Mouse (Mus musculus) C2C12 (cell line): ENCODE results near the gene Olfr427. TPM values are rescaled to one million over a fixed set of nuclear protein-coding genes. Genes with fewer than 3 reads are reported as not detected.

ENCODE experiments used
- H3K27me3 ChIP-seq: one replicate; pipeline ENCODE4 v1.6.1; 2011; ENCODE audit not compliant: control insufficient read depth, insufficient read depth, insufficient read length
- H3K36me3 ChIP-seq: one replicate; pipeline ENCODE4 v1.6.1; 2011; ENCODE audit not compliant: control insufficient read depth, insufficient read depth
- H3K4me3 ChIP-seq: one replicate; pipeline ENCODE4 v1.5.1; 2011; ENCODE audit warnings: mild to moderate bottlenecking, control low read depth; ENCODE audit not compliant: poor library complexity, insufficient read depth, severe bottlenecking
- H3K79me2 ChIP-seq: one replicate; pipeline ENCODE4 v1.6.1; 2011; ENCODE audit not compliant: control insufficient read depth, insufficient read depth
- H3K79me3 ChIP-seq: one replicate; pipeline ENCODE4 v1.6.1; 2011; ENCODE audit warnings: low read depth, control low read depth
- H3ac ChIP-seq: one replicate; pipeline ENCODE3; 2011; ENCODE audit warnings: low read depth; ENCODE audit not compliant: control insufficient read depth, insufficient read length
- CEBPB ChIP-seq: IDR thresholded peaks from one replicate; pipeline ENCODE4 v1.6.1; 2011; ENCODE audit warnings: low read depth, mild to moderate bottlenecking, control low read depth, moderate library complexity
- CTCF ChIP-seq: IDR thresholded peaks from one replicate; pipeline ENCODE4 v1.5.1; 2011; ENCODE audit not compliant: control insufficient read depth, insufficient read depth, insufficient read length
- FOSL1 ChIP-seq: IDR thresholded peaks from one replicate; pipeline ENCODE4 v1.8.0; 2011; ENCODE audit warnings: mild to moderate bottlenecking, low read length; ENCODE audit not compliant: poor library complexity, insufficient read depth, severe bottlenecking
- MAX ChIP-seq: IDR thresholded peaks from one replicate; pipeline ENCODE4 v1.6.1; 2011; ENCODE audit warnings: mild to moderate bottlenecking, control low read depth
- MYOD1 ChIP-seq: IDR thresholded peaks from one replicate; pipeline ENCODE4 v1.6.1; 2011; ENCODE audit warnings: low read depth; ENCODE audit not compliant: control insufficient read depth, insufficient read length
- MYOG ChIP-seq: IDR thresholded peaks from one replicate; pipeline ENCODE4 v1.6.1; 2011; ENCODE audit not compliant: control insufficient read depth, insufficient read length; ENCODE audit errors: extremely low read depth
- USF1 ChIP-seq: IDR thresholded peaks from one replicate; pipeline ENCODE4 v1.6.1; 2011; ENCODE audit warnings: low read depth, mild to moderate bottlenecking, control low read depth, moderate library complexity
- polyA plus RNA-seq: library from polyadenylated mRNA; unstranded; fragments of >200 nt; fragmentation: generic; extraction: Trizol; gene quantifications from one replicate; pipeline ENCODE4 v1.2.1, GENCODE M21; 2012; ENCODE audit warnings: missing spikeins

Gene Olfr427
- polyA plus RNA-seq, 1 experiment: not detected

DNA sequence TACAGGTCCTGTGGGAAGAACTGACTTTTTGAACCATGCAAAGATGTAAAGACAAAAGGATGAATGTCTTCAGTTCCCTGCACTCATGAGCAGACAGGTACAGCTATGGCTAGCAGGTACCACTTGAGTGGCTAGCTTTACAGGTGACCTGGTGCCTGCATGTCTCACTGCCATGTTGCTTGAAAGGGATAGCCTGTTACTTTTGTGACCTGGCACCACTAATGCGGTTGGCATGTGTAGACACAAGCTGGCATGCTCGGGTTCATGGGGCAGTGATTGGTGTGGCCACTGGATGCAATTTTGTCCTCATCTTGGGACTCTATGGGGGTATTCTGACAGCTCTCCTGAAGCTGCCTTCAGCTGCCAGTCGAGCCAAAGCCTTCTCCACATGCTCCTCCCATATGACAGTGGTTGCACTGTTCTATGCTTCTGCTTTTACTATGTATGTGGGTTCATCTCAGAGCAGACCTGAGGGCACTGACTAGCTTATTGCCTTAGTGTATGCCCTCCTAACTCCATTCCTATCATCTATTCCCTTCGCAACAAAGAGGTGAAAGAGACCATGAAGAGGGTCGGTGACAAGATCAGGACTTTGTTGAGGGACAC, 44.7 kb upstream of the Olfr427 start:
- TF ChIP-seq MYOG (no peak), CTCF (no peak), MAX (no peak), USF1 (no peak), CEBPB (no peak), MYOD1 (no peak), FOSL1 (no peak)
- H3K79me2 ChIP-seq: no peaks in the 10 kb centered on the region
- no peak overlapping the region for H3K4me3 ChIP-seq
- no peaks in the 10 kb centered on the region for H3K27me3 ChIP-seq
- no peak overlapping the region for H3ac ChIP-seq
- no peaks in the 10 kb centered on the region for H3K79me3 ChIP-seq
- H3K36me3 ChIP-seq: no peaks in the 10 kb centered on the region

- Histone ChIP-seq H3K79me3 (no peaks in the 10 kb centered on the region), H3K27me3 (no peaks in the 10 kb centered on the region), H3ac (no peak overlapping the region), H3K36me3 (no peaks in the 10 kb centered on the region), H3K4me3 (no peak overlapping the region), H3K79me2 (no peaks in the 10 kb centered on the region)
- no peak for TF ChIP-seq MYOD1
- no peak for TF ChIP-seq USF1
Measured at GRCm38 (mm10) chr1:174052981-174053380, 43.7 kb upstream of the Olfr427 start.

DNA sequence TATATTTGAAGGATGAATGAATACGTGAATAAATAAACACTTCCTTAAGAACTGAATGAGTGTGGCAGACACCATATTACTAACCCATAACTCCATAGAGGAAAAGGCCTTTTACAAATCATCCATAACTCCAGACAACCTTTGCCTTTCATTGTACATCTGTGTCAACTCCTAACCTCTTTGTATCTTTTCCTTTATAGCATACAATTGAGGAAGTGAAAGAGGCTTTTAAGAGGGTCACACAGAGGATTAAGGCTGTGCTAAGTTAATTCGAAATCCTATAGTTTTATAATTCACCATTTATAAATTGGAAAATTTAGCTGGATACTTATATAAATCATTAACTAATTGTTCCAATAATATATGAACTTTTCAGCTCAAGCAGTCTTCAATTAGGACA, 41.4 kb upstream of the Olfr427 start:
- Histone ChIP-seq H3ac (no peak overlapping the region), H3K4me3 (no peak overlapping the region), H3K79me2 (no peaks in the 10 kb centered on the region), H3K36me3 (no peaks in the 10 kb centered on the region), H3K27me3 (no peaks in the 10 kb centered on the region), H3K79me3 (no peaks in the 10 kb centered on the region)
- TF ChIP-seq MAX (no peak), CEBPB (no peak), MYOG (no peak), CTCF (no peak), USF1 (no peak), MYOD1 (no peak), FOSL1 (no peak)

- H3K79me3 ChIP-seq: no peaks in the 10 kb centered on the region
- no peaks in the 10 kb centered on the region for H3K36me3 ChIP-seq
- H3K79me2 ChIP-seq: no peaks in the 10 kb centered on the region
- TF ChIP-seq CTCF (no peak), FOSL1 (no peak), USF1 (no peak), CEBPB (no peak), MAX (no peak), MYOD1 (no peak), MYOG (no peak)
- no peaks in the 10 kb centered on the region for H3K27me3 ChIP-seq
- H3K4me3 ChIP-seq: no peak within 1 kb of the TSS
- H3ac ChIP-seq: no peak within 1 kb of the TSS
Measured at GRCm38 (mm10) chr1:174066305-174066704, 30.4 kb upstream of the Olfr427 start, which contains the start of gene Olfr430. TSS of gene Olfr430 (plus strand) at chr1:174066605.

DNA sequence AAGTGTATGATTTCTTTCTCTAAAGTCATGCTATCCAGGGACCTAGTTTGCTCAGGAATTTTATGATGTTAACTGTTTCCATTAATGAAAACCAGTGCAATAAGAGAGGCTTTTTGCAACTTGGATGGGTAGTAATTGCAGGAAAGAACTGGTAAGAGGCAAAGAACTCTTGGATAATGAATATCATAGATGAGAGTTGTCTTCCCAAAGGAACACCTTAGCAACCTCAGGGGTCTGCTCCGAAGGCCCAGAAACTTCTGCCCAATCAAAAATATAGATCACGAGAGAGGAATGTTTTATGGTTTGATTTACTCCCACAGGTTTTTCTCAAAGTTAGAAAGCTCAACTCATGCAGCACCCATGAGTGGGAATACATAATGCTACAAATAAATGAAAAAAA, 12.7 kb upstream of the Olfr427 start, which contains the start of gene Olfr429:
Olfr429 (plus strand) TSS at position 301 of the 400 bp plus-strand sequence.
- Histone ChIP-seq H3K79me3 (no peaks in the 10 kb centered on the region), H3K36me3 (no peaks in the 10 kb centered on the region), H3K27me3 (no peaks in the 10 kb centered on the region), H3ac (no peak within 1 kb of the TSS), H3K79me2 (no peaks in the 10 kb centered on the region), H3K4me3 (no peak within 1 kb of the TSS)
- TF ChIP-seq MAX: no peak
- TF ChIP-seq FOSL1: no peak
- TF ChIP-seq CTCF: no peak
- no peak for TF ChIP-seq MYOD1
- no peak for TF ChIP-seq MYOG
- no peak for TF ChIP-seq CEBPB
- TF ChIP-seq USF1: no peak

- Histone ChIP-seq H3K79me3 (no peaks in the 10 kb centered on the region), H3K36me3 (no peaks in the 10 kb centered on the region), H3K4me3 (no peak overlapping the region), H3ac (no peak overlapping the region), H3K27me3 (no peaks in the 10 kb centered on the region), H3K79me2 (no peaks in the 10 kb centered on the region)
- TF ChIP-seq FOSL1: no peak
- TF ChIP-seq MYOG: no peak
- TF ChIP-seq MYOD1: no peak
- no peak for TF ChIP-seq MAX
Measured at GRCm38 (mm10) chr1:174103735-174104134, 7.0 kb downstream of the Olfr427 start.
